Mouse (Mus musculus) left cerebral cortex, adult 8-10 months (tissue): Measurements from ENCODE around the gene Slc26a1. TPM values are rescaled to one million over a fixed set of nuclear protein-coding genes. Genes with fewer than 3 reads are reported as not detected.

ENCODE experiments used
- DNase-seq, 2 experiments: peaks; one replicate each; pipeline ENCODE4 v3.0.0; 2022; ENCODE audit warnings: low spot score in 2 of 2
- total RNA-seq, 4 experiments: library from RNA; stranded (reverse); gene quantifications; 2 replicates each; pipeline ENCODE4 v1.2.4; 2022

Gene Slc26a1
- 1 to 10 TPM; 1.0 to 1.3 (median 1.1) TPM for total RNA-seq

- no peak for DNase-seq
These were observed at the start of gene Slc26a1 for GRCm38 (mm10) chr5:108675251-108675816. Gene Slc26a1 (minus strand): TSS chr5:108675569.

DNA sequence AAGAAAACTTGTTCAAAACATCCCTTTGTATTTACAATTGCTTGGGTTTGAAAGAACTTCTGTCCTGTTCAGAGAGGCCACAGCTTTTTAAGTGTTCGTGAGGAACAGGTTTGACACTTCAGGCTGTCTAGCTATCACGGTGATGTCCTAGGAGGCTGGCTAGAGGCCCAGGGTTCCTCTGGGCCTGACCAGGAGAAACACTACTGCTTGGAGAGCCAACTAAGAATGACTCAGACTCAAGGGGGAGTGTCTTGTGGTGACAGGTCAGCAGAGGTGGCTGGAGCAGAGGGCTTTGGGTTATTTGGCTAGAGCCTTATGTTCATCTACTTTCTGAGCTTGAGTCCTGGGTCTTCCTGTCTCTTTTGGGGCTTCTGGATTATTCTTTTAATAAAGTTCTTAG, 48.6 kb upstream of the Slc26a1 start:
- DNase-seq = no peak

- DNase-seq = no peak
These were observed 44.4 kb upstream of the Slc26a1 start for GRCm38 (mm10) chr5:108719761-108720160.

DNA sequence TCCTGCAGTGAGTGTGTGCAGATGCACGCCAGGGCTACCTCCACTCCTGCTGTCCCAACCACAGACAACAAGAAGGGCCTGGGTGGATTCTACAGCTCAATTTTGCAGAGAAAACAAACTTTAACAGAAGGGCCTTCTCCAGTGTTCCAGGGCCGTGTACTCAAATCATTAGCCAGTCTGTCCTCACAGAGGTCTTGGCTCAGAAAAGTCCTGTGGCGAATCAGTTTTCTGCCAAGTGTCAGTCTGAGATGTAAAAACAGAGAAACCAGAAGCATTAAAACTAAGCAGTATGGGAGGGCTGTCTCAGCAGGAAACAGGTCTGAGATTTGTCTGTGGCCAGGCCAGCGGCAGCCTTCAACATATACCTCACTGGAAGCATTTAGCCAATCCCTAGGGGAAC, 42.7 kb upstream of the Slc26a1 start:
- DNase-seq = no peak

- no peak for DNase-seq
These were observed 40.6 kb upstream of the Slc26a1 start for GRCm38 (mm10) chr5:108715974-108716373.

- peak in 1 of 2 experiments; percentile 45 for DNase-seq
These were observed 38.8 kb upstream of the Slc26a1 start for GRCm38 (mm10) chr5:108714149-108714548.

- no peak for DNase-seq
These were observed 38.3 kb upstream of the Slc26a1 start for GRCm38 (mm10) chr5:108713691-108714090.

DNA sequence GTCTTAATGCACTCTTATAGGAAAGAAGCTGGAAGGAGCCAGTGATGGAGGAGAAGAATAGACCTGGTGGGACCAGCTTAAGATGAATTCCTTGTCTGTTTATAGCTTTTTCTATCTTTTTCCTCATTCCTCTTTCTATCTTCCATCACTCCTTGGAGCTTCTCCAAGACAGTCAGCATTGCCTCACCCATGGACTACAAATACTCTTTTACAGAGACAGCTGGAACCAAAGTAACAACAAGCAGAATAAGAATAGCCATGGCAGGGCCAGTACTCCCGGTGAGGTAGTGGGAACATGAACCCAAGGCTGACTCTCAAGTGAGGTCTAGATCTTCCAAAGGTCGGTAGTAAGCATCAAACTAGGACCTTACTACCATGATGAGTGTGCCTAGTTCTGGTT, 37.7 kb upstream of the Slc26a1 start:
- no peak for DNase-seq

- DNase-seq = no peak
These were observed 36.6 kb upstream of the Slc26a1 start for GRCm38 (mm10) chr5:108711968-108712367.

DNA sequence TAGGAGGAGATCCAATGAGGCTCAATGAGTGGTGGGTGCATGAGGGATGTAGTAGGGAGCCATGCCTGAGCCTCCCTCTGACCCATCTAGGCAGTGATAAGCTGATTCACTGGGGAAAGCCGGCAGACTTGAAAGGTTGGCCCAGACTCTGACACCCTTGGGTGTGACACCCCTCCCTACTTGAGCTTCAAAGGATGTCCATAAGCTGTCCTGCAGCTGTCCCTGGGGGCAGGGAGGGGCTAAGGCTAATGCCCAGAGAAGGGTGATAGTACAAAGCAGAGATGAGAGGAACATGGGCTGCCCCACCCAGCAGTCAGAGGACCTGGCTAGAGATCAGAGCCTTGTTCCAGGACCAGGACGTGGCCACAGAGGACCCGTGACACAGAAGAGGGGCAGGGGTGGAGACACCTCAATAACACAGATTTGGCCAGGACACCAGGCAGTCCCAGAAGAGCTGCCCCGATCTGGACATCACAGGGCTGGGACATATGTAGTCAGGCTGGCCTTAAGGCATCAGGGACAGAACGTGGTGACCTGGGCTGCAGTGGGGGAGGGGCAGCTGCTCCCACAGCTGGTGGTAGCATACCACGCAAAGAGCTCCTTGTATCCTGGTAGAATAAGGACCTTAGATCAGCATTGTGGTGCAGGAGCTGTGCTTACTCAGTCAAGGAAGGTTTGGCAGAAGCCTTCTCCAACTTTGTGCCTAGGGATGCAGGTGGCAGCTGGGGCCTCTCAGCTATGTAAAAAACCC, 33.8 kb upstream of the Slc26a1 start:
- DNase-seq = no peak

- DNase-seq = no peak
These were observed 33.0 kb upstream of the Slc26a1 start for GRCm38 (mm10) chr5:108708419-108708818.

DNA sequence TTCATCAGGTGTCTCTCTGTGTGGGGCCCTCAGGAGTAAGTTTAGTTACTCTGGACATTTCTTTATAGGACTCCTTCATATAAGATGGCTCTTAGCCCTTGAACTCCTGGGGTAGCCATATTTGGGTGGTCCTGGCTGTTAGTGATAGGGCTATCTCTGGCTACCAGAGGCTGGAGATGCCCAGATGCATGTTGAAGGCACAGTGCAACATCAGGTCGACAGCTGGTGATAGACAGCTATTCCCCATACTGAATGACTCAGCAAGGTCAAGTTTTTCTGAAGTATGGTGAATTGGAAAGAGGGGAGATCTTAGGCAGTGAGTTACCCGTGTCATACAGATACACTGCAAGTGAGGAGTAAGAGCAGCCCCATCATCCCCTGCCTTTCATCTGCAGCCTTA, 32.4 kb upstream of the Slc26a1 start:
- DNase-seq = no peak

DNA sequence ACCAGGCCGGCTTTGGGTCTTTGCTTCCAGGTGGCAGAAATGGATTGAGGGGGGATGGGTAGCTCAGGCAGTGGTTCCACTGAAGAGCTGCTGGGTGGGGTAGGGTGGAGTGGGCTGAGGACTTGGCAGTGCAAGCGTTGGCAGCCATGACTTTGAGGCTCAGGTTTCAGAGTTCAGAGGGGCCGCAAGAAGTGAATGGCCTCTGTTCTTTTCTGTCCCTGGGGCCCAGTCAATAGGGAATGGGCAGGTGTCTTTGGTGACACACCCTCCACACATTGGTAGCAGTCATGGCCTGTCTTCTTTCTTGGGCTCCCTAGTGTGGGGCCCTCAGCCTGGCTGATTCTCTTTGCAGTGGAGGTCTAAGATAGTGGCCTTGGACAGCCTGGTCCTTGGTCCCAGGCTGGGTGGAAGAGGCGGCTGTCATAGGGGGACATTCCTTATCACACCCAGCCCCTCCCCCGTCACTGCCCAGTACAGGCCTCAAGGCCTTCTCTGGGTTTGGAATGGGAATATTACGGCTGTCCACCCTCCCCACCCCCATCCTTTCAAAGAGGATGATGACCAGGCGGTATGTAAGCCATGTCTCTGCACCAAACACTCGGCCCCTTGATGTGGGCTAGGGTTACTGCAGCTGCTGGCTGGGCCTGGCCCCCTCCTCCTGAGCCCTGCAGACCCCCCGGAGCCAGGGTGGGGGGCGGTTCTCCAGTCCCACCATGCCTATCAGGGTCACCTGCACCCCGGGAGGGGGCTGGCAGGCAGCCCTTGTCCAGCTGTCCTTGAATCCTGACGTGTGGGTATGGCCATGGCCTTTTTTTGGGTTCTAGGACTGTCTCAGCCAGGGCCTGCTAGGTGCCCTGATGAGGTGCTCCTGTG, 28.6 kb upstream of the Slc26a1 start:
- DNase-seq = no peak

GRCm38 (mm10) chr5:108701341-108702021, 26.1 kb upstream of the Slc26a1 start:
- no peak for DNase-seq

GRCm38 (mm10) chr5:108700346-108700745, 25.0 kb upstream of the Slc26a1 start:
- no peak for DNase-seq

DNA sequence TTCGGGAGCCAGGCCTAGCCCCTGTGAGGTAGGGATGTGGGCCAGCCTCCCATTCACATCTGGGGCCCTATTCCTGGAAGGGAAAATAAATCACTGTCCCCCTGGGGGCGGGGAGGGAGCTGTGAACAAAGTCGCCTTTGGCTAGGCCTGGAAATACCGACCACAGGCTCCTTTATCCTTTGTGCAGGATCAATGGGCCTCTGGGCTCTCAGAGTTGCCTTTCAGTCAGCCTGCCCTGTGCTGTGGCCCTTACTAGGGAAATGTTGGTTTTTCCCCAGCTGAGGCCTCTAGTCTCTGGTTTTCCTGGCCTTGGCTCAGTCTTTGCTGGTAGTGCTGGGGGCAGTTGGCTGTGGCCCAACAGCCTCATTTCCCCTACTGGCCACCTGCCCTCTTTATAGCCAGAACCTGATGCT, 22.0 kb upstream of the Slc26a1 start:
- peak in 1 of 2 experiments; percentile 80 for DNase-seq

GRCm38 (mm10) chr5:108696542-108696941, 21.2 kb upstream of the Slc26a1 start:
- DNase-seq = no peak

DNA sequence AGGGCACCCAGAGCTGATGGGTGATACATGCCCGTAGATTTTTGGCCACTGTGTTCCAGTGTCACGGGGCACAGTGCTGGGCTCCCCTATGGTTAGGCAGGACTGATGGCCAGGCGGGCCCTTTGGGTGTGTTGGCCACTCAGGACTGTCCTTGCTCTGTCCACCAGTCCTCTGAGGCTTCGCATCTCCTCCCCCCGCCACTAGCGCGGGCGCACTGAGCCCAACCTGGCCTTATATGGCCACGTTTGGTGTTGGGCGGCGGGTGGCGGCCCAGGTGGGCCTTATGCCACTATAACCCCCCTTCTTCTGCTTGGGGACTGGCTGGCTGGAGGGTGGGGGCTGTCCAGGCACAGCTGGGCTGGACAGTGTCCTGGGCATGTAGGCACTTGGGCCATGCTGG, 20.5 kb upstream of the Slc26a1 start:
- DNase-seq = no peak

DNA sequence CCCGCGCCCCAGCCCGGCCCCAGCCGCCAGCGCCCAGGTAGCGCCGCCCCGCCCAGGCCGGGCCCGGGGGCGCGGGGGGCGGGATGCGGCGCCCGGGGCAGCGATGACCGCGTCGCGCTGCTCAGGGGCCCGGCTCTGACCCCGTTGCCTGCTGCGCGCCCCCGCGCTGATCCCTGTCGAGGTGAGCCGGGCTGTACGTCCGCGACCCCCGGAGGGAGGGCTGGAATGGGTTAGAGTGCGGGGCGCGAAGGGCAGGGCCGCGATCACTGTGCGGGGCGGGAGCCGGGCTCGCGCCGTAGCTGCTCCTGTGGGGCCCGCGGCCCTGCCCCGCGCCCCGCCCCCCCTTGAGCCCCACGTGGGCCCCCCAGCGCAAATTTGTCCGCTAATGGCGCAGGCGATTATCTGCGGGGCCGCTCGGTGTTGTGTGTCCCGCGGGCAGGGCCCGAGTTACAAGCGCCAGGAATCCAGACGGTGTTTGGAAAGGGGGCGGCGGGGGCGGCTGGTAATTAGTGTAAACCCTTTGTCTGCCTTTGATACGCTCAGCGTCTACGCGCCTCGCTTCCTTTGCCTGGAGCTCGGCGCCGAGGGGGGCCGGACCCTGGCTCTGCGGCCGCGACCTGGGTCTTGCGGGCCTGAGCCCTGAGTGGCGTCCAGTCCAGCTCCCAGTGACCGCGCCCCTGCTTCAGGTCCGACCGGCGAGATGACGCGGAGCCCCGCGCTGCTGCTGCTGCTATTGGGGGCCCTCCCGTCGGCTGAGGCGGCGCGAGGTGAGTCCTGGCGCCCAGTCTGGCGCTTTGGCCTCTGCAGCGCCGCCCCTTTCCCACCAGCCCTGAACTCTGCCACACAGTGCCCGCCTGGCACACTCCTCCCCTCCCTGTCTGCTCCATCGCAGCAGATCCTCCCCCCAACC, 19.2 kb upstream of the Slc26a1 start:
- no peak for DNase-seq

DNA sequence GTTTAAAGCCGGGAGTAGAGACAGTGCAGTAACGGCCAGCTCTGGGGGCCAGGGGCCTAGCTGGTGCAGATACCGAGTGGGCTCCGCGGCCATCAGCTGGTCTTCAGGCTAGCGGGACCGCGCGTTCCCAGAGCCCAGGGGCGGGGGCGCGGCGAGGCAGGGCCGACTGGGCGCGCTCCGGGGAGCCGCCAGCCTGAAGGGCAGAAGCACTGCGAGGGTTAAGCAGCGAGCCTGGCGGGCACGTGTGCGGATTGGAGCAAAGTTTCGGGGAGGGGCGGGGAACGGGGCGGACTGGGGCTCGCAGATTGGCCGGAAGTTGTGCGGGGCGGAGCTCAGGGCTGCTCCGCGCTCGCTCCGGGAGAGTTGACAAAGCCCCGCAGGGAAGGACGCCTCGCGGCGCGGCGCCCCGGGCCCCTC, 18.5 kb upstream of the Slc26a1 start:
- DNase-seq = no peak

- no peak for DNase-seq
These were observed 16.9 kb upstream of the Slc26a1 start, which contains the start of gene Fgfrl1 for GRCm38 (mm10) chr5:108692271-108692670. Gene Fgfrl1 (plus strand): TSS chr5:108692382.
